Mouse (Mus musculus): Measurements from ENCODE around the gene Trcg1. TPM values are rescaled to one million over a fixed set of nuclear protein-coding genes. Genes with fewer than 3 reads are reported as not detected.

Trcg1 gene
- polyA plus RNA-seq, 1 experiment: not detected

- DNase-seq (ENCODE audit: low read depth): no peak
Measured at GRCm38 (mm10) chr9:57297938-57298337, 61.6 kb downstream of the Trcg1 start.

Other genes with a start within 250 kb of the Trcg1 start
- 29.9 and 33.6 TPM in 2 replicates for gene Ptpn9, start 241.6 kb upstream of the Trcg1 start, polyA plus RNA-seq (2012; rRNA removed)
- gene Sin3a, start 164.5 kb upstream of the Trcg1 start, polyA plus RNA-seq (2012; rRNA removed): 65.9 and 79.2 TPM in 2 replicates
- 182 and 217 TPM in 2 replicates for gene Man2c1, start 105.9 kb upstream of the Trcg1 start, polyA plus RNA-seq (2012; rRNA removed)
- gene Neil1, start 88.3 kb upstream of the Trcg1 start, polyA plus RNA-seq (2012; rRNA removed): 9.4 and 9.9 TPM in 2 replicates
- gene Commd4, start 78.2 kb upstream of the Trcg1 start, polyA plus RNA-seq (2012; rRNA removed): 139 and 197 TPM in 2 replicates
- gene 1700017B05Rik, start 26.1 kb downstream of the Trcg1 start, polyA plus RNA-seq (2012; rRNA removed): 8.2 and 16.4 TPM in 2 replicates
- 51.6 and 57.3 TPM in 2 replicates for gene Ppcdc, start 203.6 kb downstream of the Trcg1 start, polyA plus RNA-seq (2012; rRNA removed)
- 41.8 and 50.0 TPM in 2 replicates for gene Scamp5, start 231.5 kb downstream of the Trcg1 start, polyA plus RNA-seq (2012; rRNA removed)

Data from gonadal fat pad, adult 2 months (tissue).